Mouse (Mus musculus) liver, postnatal 0 days (tissue): Measurements from ENCODE around the gene Cyp2t4. TPM values are rescaled to one million over a fixed set of nuclear protein-coding genes. Genes with fewer than 3 reads are reported as not detected.

Experiments
- ATAC-seq: fragments of 200-750 bp; cut with Nextera tagmentation; 2 replicates; pipeline ENCODE4 v1.8.0; 2017; ENCODE audit warnings: mild to moderate bottlenecking, moderate library complexity
- DNase-seq: peaks from one replicate; pipeline ENCODE4 v3.0.0-alpha.2; 2016
- H3K27ac ChIP-seq: fragments of 300-500 bp; sonication (generic); 2 replicates; pipeline ENCODE4 v1.5.1; 2014; ENCODE audit warnings: antibody characterized with exemption, moderate library complexity, mild to moderate bottlenecking, low read depth
- H3K27me3 ChIP-seq: fragments of 300-500 bp; sonication (generic); 2 replicates; pipeline ENCODE4 v1.6.1; 2014; ENCODE audit warnings: low read length, control low read depth, mixed read lengths; ENCODE audit not compliant: insufficient read depth
- H3K36me3 ChIP-seq: fragments of 300-500 bp; sonication (generic); replicated peaks from 2 replicates; pipeline ENCODE4 v1.6.1; 2014; ENCODE audit warnings: mild to moderate bottlenecking, control low read depth, low read length, moderate library complexity, mixed read lengths; ENCODE audit not compliant: insufficient read depth
- H3K4me1 ChIP-seq: fragments of 300-500 bp; sonication (generic); 2 replicates; pipeline ENCODE4 v1.6.1; 2014; ENCODE audit warnings: antibody characterized with exemption, mild to moderate bottlenecking, control low read depth; ENCODE audit not compliant: insufficient read depth
- H3K4me2 ChIP-seq: fragments of 300-500 bp; sonication (generic); 2 replicates; pipeline ENCODE4 v1.6.1; 2014; ENCODE audit warnings: low read depth, mild to moderate bottlenecking, low read length, moderate library complexity, mixed read lengths
- H3K4me3 ChIP-seq: fragments of 300-500 bp; sonication (generic); 2 replicates; pipeline ENCODE4 v1.5.1; 2014; ENCODE audit warnings: low read depth, low read length
- H3K9ac ChIP-seq: fragments of 300-500 bp; sonication (generic); replicated peaks from 2 replicates; pipeline ENCODE4 v1.6.1; 2014; ENCODE audit warnings: mild to moderate bottlenecking, moderate library complexity
- H3K9me3 ChIP-seq: fragments of 300-500 bp; sonication (generic); 2 replicates; pipeline ENCODE4 v1.6.1; 2016; ENCODE audit warnings: mild to moderate bottlenecking, control low read depth, low read length, mixed read lengths
- CTCF ChIP-seq: sonication (generic); IDR thresholded peaks from 2 replicates; pipeline ENCODE4 v1.5.1; 2016; ENCODE audit warnings: antibody characterized with exemption, low read depth
- EP300 ChIP-seq: IDR thresholded peaks from 2 replicates; pipeline ENCODE4 v1.6.1; 2016; ENCODE audit warnings: antibody characterized with exemption, low read depth, mild to moderate bottlenecking
- WGBS: fragments of 180-500 bp; shearing (Covaris S2); extraction: QIAGEN DNeasy Blood & Tissue Kit; methylation state at CpG from one replicate; pipeline ENCODE4 v1.1.7; 2014; ENCODE audit not compliant: insufficient replicate concordance; 5-methylcytosine and 5-hydroxymethylcytosine counted together
- polyA plus RNA-seq: library from polyadenylated mRNA; unstranded; fragments of >200 nt; fragmentation: Nextera tagmentation; extraction: Ambion mirVana; gene quantifications from 2 replicates; pipeline ENCODE4 v1.2.1, GENCODE M21; 2015

The Cyp2t4 gene
- polyA plus RNA-seq, 1 experiment from 2014 or later: not detected

GRCm38 (mm10) chr7:27182498-27182897 is 29.0 kb downstream of the Cyp2t4 start:
- Histone ChIP-seq H3K4me1 (peaks cover 21% of the 10 kb centered on the region), H3K36me3 (peaks cover 22% of the 10 kb centered on the region), H3K4me3 (no peak overlapping the region), H3K9ac (no peak overlapping the region), H3K4me2 (no peak overlapping the region), H3K27ac (no peak overlapping the region), H3K9me3 (no peaks in the 10 kb centered on the region), H3K27me3 (no peaks in the 10 kb centered on the region)
- 57% methylated on average over 1 of the region's 1 CpGs for WGBS
- DNase-seq (no peak), ATAC-seq (no peak)
- TF ChIP-seq CTCF: no peak
- TF ChIP-seq EP300: no peak

GRCm38 (mm10) chr7:27184964-27185363 is 31.4 kb downstream of the Cyp2t4 start:
- H3K4me2 ChIP-seq: no peak overlapping the region
- DNase-seq (peak; percentile 73), ATAC-seq (peak; percentile 40; the same call in 1 of the 2 replicates)
- peaks cover 44% of the 10 kb centered on the region for H3K36me3 ChIP-seq
- no peak overlapping the region for H3K27ac ChIP-seq
- H3K9ac ChIP-seq: no peak overlapping the region
- H3K9me3 ChIP-seq: no peaks in the 10 kb centered on the region
- WGBS: 37% methylated on average over 3 of the region's 3 CpGs
- peaks cover 4% of the 10 kb centered on the region; the same call in 1 of the 2 replicates for H3K4me1 ChIP-seq
- no peaks in the 10 kb centered on the region for H3K27me3 ChIP-seq
- H3K4me3 ChIP-seq: no peak overlapping the region
- peak; percentile 86 for TF ChIP-seq CTCF
- no peak for TF ChIP-seq EP300

- peaks cover 54% of the 10 kb centered on the region for H3K36me3 ChIP-seq
- DNase-seq: no peak
Observed at GRCm38 (mm10) chr7:27185986-27186385, 32.5 kb downstream of the Cyp2t4 start.

GRCm38 (mm10) chr7:27189271-27189931 is 35.9 kb downstream of the Cyp2t4 start:
- Histone ChIP-seq H3K9me3 (no peaks in the 10 kb centered on the region), H3K36me3 (peaks cover 81% of the 10 kb centered on the region), H3K4me2 (no peak overlapping the region), H3K4me3 (no peak overlapping the region), H3K27me3 (no peaks in the 10 kb centered on the region), H3K4me1 (peaks cover 3% of the 10 kb centered on the region), H3K27ac (no peak overlapping the region), H3K9ac (no peak overlapping the region)
- TF ChIP-seq CTCF: peak; percentile 45
- no peak for TF ChIP-seq EP300
- ATAC-seq: no peak
- 92% methylated on average over 10 of the region's 10 CpGs for WGBS
- no peak for DNase-seq

More at GRCm38 (mm10) chr7:27185986-27186385, 32.5 kb downstream of the Cyp2t4 start:
- H3K4me3 ChIP-seq: no peak overlapping the region
- no peaks in the 10 kb centered on the region for H3K27me3 ChIP-seq
- no peak overlapping the region for H3K9ac ChIP-seq
- no peaks in the 10 kb centered on the region for H3K4me1 ChIP-seq
- no peaks in the 10 kb centered on the region for H3K9me3 ChIP-seq
- no peak overlapping the region for H3K27ac ChIP-seq
- TF ChIP-seq CTCF (no peak), EP300 (no peak)
- WGBS: 75% methylated on average over 5 of the region's 5 CpGs
- ATAC-seq: no peak
- no peak overlapping the region for H3K4me2 ChIP-seq

- DNase-seq (no peak), ATAC-seq (no peak)
- Histone ChIP-seq H3K4me2 (no peak overlapping the region), H3K9ac (no peak overlapping the region), H3K27me3 (no peaks in the 10 kb centered on the region), H3K27ac (no peak overlapping the region), H3K4me3 (no peak overlapping the region), H3K4me1 (peaks cover 18% of the 10 kb centered on the region), H3K9me3 (no peaks in the 10 kb centered on the region), H3K36me3 (peaks cover 64% of the 10 kb centered on the region)
- 82% methylated on average over 5 of the region's 5 CpGs for WGBS
- no peak for TF ChIP-seq EP300
- no peak for TF ChIP-seq CTCF
Observed at GRCm38 (mm10) chr7:27192434-27192833, 38.9 kb downstream of the Cyp2t4 start.

GRCm38 (mm10) chr7:27193731-27194130 is 40.2 kb downstream of the Cyp2t4 start:
- TF ChIP-seq CTCF: no peak
- Histone ChIP-seq H3K36me3 (peaks cover 53% of the 10 kb centered on the region), H3K27me3 (no peaks in the 10 kb centered on the region), H3K4me1 (peaks cover 18% of the 10 kb centered on the region), H3K4me3 (no peak overlapping the region), H3K9me3 (no peaks in the 10 kb centered on the region), H3K27ac (no peak overlapping the region), H3K9ac (no peak overlapping the region), H3K4me2 (no peak overlapping the region)
- ATAC-seq (no peak), DNase-seq (no peak)
- WGBS: 69% methylated on average over 4 of the region's 4 CpGs
